Mouse (Mus musculus): ENCODE measurements at regions not wholly inside any gene's neighbourhood (a gene's known extent, or its start where the extent isn't known, plus 50 kb on each side); places are given as distances from the start of the nearest gene placed in this dataset.

- no peak for DNase-seq (ENCODE audit: low read depth)
Measured at GRCm38 (mm10) chr3:100773237-100773636, 52.0 kb upstream of the Vtcn1 start.

DNA sequence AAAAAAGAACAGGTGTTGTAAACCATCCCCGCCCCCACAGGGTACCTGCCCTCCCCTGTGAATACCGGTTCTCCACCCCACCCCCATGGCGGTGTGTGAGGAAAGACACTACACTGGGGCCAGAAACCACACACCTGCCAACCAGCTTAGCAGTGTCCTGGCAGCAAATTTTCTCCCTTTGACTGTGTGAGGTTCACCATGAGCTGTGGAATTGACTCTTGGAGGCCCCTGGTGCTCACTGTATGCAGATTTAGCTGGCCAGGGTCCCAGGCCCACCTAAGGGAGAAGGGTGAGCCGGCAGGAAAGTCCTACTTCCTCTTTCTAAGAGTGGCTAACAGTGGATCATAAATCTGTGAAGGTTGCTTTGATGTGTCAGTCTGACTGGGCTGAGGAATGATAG lies 53.9 kb upstream of the Vtcn1 start:
- DNase-seq (ENCODE audit: low read depth) = no peak

DNA sequence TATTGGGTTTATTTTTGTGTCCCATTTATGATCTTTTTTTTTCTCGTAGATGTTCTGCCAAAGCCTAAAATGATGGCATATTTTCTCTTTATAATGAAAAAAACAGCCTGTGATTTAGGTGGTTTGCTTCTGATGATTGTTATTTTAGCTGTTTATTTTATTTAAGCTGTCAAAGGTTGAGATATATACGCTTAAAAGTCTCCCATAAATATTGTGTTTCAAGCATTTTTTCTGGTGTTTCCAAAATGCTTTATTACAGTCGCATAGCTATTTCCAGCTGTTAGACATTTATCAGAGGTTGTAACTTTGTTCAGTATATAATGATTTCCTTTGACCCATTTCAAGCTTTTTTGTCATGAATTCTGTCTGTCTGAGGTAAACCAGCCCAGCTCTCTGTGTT lies 54.4 kb upstream of the Vtcn1 start:
- DNase-seq (ENCODE audit: low read depth) = no peak

DNA sequence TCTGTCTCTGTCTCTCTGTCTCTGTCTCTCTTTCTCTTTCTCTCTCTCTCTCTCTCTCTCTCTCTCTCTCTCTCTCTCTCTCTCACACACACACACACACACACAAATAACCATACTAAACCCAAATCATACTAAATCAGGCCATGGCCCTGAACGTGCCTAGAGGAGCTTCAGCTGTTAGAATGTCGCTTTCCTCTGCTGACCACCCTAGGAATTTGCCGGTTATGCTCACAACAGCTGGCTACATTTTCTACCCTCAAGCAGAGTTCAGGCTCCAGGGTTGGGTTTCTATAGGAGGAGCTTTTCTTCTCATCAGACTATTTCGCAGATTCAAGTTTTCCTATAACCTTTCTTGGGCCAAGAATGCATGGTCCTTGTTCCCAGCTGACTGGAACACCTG lies 56.1 kb upstream of the Vtcn1 start:
- no peak for DNase-seq (ENCODE audit: low read depth)

DNA sequence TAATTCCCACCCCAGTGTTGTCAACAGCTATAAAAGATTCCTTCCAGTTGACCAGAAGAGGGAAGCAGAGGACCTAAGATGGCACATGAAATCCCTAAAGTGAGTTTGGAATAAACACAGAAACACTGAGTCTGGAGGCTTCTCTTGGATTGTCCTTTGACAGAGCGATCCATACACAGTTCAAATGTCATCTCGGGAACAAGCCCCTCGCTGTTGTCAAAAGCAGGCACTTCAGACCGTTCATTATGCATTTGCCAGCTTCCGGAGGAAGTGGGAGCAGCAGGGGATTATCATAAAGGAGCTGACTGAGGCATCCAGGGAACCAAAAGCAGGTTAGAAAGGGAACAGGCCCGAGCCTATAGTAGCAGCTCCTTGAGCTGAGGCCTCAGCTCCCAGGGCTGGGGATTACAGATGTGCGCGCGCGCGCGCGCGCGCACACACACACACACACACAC lies 57.1 kb upstream of the Vtcn1 start:
- DNase-seq (ENCODE audit: low read depth) = peak; percentile 72

DNA sequence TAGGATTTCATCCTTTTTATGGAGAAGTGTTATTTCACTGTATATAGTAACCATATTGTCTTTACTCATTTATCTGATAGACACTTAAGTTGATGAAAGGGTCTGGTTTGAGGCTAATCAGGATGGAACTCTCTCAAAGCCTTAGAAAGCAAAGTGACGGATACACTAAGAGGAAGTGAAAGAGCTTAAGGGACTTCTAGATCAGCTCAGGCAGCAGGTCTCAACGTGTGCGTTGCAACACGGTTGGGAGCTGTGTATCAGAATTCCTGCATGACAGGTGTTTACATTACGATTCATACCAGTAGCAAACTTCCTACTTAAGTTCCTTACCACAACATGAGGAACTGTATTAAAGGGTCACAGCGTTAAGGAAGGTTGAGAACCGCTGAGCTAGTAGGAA lies 59.9 kb upstream of the Vtcn1 start:
- DNase-seq (ENCODE audit: low read depth) = no peak

- no peak for DNase-seq (ENCODE audit: low read depth)
Measured at GRCm38 (mm10) chr3:100762895-100763294, 62.4 kb upstream of the Vtcn1 start.

DNA sequence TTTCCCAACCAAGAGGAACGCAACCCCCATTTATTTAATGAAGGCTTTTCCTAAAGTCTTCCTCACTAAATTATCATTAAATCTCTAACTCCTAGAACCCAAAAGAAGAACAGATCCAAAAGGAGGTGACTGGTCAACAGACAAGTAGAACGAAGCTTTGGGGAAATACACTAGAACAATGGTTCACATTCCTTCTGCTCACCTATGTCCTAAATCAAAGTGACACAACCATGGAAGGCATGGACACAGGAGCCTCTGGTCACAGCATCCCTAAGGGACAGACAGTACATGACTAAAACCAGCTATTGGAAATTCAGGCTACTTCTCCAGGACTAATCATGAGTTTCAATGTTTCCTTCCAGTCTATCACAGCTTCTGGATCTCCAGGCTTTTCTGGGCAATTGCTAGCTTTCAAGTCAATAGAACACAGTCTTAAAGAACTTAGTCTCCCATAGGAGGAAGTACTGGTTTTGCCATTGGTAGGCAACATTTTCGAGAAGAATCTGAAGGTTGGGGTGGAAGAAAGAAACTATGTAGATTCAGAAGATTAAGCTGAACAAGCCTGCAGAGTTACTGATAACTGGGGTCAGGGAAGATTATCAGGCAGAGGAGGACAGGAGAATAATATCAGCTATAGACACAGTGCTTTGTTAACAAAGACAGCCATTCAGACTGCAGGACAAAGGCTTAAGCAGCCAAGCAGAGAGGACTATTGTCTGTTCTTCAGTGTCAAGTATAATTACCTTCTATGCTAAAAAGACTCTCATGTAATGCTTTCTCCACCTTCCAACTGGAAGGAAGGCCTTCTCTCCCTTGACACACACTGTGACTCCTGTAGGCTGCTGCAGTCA lies 65.9 kb upstream of the Vtcn1 start:
- DNase-seq (ENCODE audit: low read depth) = no peak

DNA sequence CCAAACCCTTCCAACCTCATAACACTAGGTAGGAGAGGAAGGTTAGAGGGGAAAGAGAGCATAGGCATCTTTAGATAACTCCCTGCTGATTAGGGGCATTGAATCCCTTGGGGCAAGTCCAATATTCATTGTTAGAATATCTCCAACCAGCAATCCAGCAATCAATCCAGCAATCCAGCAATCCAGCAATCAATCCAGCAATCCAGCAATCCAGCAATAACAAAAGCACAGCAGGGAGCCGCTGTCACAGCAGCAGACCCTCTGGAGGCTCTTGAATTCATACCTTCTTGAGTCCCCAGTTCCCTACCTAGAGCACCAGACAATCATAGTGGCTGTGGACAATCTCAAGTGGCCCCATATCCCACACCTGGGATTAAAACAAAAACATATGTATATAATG lies 69.4 kb upstream of the Man1a2 start:
- DNase-seq (ENCODE audit: low read depth) = no peak

GRCm38 (mm10) chr3:100751211-100751610 lies 65.9 kb upstream of the Man1a2 start:
- no peak for DNase-seq (ENCODE audit: low read depth)

- DNase-seq (ENCODE audit: low read depth) = peak; percentile 16
Measured at GRCm38 (mm10) chr3:100748727-100749126, 63.4 kb upstream of the Man1a2 start.

GRCm38 (mm10) chr3:100748309-100748691 lies 63.0 kb upstream of the Man1a2 start:
- no peak for DNase-seq (ENCODE audit: low read depth)

GRCm38 (mm10) chr3:100747421-100748308 lies 62.4 kb upstream of the Man1a2 start:
- DNase-seq (ENCODE audit: low read depth) = no peak

DNA sequence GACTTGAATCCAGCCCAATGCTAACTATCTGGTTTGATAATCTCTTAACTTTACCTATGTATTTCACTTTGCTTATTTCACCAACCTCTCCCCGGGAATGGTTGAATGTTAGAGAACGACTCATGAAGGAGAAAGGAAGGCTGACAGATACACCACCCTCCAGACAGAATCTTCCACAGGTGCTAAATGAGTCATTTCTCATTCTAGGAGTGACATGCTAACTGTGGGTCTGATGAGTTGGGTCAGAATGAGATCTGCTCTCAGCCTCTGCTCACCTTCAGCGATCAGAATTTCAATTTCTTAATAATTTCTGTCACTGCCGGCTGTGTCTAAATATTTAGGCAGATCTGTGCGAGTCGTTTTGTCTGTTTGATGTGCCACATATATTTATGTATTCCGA lies 52.4 kb upstream of the Man1a2 start:
- DNase-seq (ENCODE audit: low read depth) = no peak

- DNase-seq (ENCODE audit: low read depth) = no peak
Measured at GRCm38 (mm10) chr3:100736539-100736938, 51.2 kb upstream of the Man1a2 start.

Measured in 416B (cell line).